Mouse (Mus musculus): ENCODE data around the gene Adi1. TPM values are rescaled to one million over a fixed set of nuclear protein-coding genes. Genes with fewer than 3 reads are reported as not detected.
A peak's percentile ranks its signal among the peaks of the same experiment; 100 is the strongest.

Gene Adi1
- polyA plus RNA-seq, 1 experiment from 2014 or later: 43.8 TPM

DNA sequence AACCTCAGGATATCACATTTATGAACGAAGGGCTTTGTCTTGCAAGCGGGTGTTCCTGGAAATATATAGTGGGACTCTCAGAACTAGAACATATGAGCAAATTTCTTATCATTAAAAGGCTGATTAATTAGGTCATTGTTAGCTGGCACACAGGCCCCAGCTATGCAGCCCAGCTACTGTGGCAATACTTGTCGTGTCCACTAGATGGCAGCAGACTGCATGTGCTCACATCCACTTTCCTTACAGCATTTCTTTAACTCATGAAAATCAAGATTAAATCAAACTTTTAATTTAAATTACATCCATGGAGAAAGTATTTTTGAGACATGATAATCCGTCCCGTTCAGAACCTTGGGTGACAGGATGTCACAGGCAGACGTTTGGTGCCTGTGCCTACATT is 24.6 kb downstream of the Adi1 start:
- Histone ChIP-seq H3K27me3 (ENCODE audit: control insufficient read depth, insufficient read depth, low read length) (no peaks in the 10 kb centered on the region), H3K27ac (ENCODE audit: low read depth, low read length) (no peak overlapping the region), H3K9me3 (ENCODE audit: control insufficient read depth, low read length) (no peaks in the 10 kb centered on the region), H3K9ac (ENCODE audit: low read length) (peak overlapping the region; percentile 2; the same call in 1 of the 2 replicates), H3K36me3 (ENCODE audit: control insufficient read depth, insufficient read depth, low read length) (no peaks in the 10 kb centered on the region), H3K4me1 (ENCODE audit: control insufficient read depth, insufficient read depth, low read length) (peaks cover 6% of the 10 kb centered on the region; the same call in 1 of the 2 replicates), H3K4me3 (ENCODE audit: low read depth, low read length) (no peak overlapping the region), H3K4me2 (ENCODE audit: low read depth) (no peak overlapping the region)
- WGBS: 10% methylated on average over 6 of the region's 6 CpGs
- ATAC-seq (ENCODE audit: insufficient read depth, low FRiP score, low TSS enrichment) (0 out of 2 replicates have a peak, but pooled peaks have one; percentile 7), DNase-seq (ENCODE audit: low spot score) (peak; percentile 68)

DNA sequence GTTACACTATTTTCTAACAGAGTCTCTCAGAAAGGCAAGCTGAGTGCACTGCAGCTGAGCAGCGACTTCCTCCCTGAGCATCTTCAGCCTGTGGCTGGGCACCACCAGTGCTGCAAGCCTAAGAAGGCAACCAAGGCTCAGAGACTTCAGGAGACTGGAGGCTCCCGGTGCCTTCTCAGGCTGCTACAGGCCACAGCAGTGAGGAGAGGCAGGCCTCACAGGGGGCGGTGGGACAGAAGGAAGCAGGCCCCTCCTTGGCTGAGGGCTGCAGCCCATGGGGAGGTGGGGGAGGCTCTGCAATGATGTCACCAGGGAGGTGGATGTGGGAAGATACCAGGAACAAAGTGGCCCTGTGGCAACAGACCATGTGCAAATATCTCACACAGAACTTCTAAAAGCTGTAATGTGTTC is 25.1 kb downstream of the Adi1 start:
- Histone ChIP-seq H3K36me3 (ENCODE audit: control insufficient read depth, insufficient read depth, low read length) (no peaks in the 10 kb centered on the region), H3K27me3 (ENCODE audit: control insufficient read depth, insufficient read depth, low read length) (no peaks in the 10 kb centered on the region), H3K27ac (ENCODE audit: low read depth, low read length) (no peak overlapping the region), H3K4me3 (ENCODE audit: low read depth, low read length) (no peak overlapping the region), H3K4me1 (ENCODE audit: control insufficient read depth, insufficient read depth, low read length) (peaks cover 10% of the 10 kb centered on the region; the same call in 1 of the 2 replicates), H3K4me2 (ENCODE audit: low read depth) (no peak overlapping the region), H3K9ac (ENCODE audit: low read length) (peak overlapping the region; percentile 2; the same call in 1 of the 2 replicates), H3K9me3 (ENCODE audit: control insufficient read depth, low read length) (no peaks in the 10 kb centered on the region)
- 32% methylated on average over 3 of the region's 3 CpGs for WGBS
- DNase-seq (ENCODE audit: low spot score) (peak; percentile 35), ATAC-seq (ENCODE audit: insufficient read depth, low FRiP score, low TSS enrichment) (peak; percentile 36; the same call in 1 of the 2 replicates)

DNA sequence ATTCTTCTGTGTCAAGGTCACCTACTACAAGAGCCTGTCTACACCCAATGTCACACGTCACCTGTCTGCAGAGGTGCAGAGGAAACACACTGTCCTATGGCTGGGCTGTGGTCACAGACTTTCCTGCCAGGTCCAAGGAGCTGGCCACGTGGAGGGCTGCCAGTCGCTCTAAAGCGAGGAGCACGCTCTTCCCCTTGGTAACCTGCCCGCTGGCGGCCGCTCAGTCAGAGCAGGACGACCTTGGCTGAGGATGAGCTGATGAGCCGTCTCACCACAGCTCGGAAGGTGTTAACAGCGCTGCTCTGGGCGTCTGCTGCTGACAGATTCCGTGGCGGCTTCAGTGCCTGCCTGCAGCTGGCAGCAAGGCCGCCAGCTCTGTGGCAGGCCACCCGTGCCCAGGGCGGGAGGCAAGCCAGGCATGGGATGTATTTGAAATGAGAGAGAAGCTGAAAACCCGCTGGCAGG is 25.6 kb downstream of the Adi1 start:
- no peak overlapping the region for H3K9ac ChIP-seq (ENCODE audit: low read length)

DNA sequence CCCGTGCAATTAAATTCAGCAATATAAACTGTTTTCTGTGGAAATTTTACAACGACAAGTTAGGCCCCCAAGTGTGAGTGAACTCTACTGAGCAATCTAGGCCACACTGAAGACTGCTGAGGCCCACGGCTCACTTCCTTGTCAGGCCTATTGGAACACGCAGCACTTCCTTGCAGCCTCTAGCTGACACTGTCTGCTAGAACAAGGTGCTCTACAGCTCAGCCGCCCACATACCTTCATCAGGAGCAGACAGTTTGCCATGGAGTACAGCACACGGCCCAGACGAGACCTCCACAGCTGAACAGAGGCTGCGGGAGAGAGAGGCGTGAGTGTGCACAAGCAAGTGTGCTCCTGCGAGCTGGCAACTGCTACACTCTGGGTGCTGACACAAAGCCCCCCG is 26.3 kb downstream of the Adi1 start:
- H3K9me3 ChIP-seq (ENCODE audit: control insufficient read depth, low read length): no peaks in the 10 kb centered on the region
- H3K4me1 ChIP-seq (ENCODE audit: control insufficient read depth, insufficient read depth, low read length): peaks cover 10% of the 10 kb centered on the region; the same call in 1 of the 2 replicates
- ATAC-seq (ENCODE audit: insufficient read depth, low FRiP score, low TSS enrichment) (no peak), DNase-seq (ENCODE audit: low spot score) (no peak)
- 87% methylated on average over 11 of the region's 11 CpGs for WGBS
- no peak overlapping the region for H3K27ac ChIP-seq (ENCODE audit: low read depth, low read length)
- H3K4me2 ChIP-seq (ENCODE audit: low read depth): no peak overlapping the region
- H3K36me3 ChIP-seq (ENCODE audit: control insufficient read depth, insufficient read depth, low read length): no peaks in the 10 kb centered on the region
- no peak overlapping the region for H3K9ac ChIP-seq (ENCODE audit: low read length)
- no peak overlapping the region for H3K4me3 ChIP-seq (ENCODE audit: low read depth, low read length)
- H3K27me3 ChIP-seq (ENCODE audit: control insufficient read depth, insufficient read depth, low read length): no peaks in the 10 kb centered on the region

More for the DNA sequence above, 25.6 kb downstream of the Adi1 start:
- Histone ChIP-seq H3K4me2 (ENCODE audit: low read depth) (no peak overlapping the region), H3K9me3 (ENCODE audit: control insufficient read depth, low read length) (no peaks in the 10 kb centered on the region), H3K4me3 (ENCODE audit: low read depth, low read length) (no peak overlapping the region), H3K4me1 (ENCODE audit: control insufficient read depth, insufficient read depth, low read length) (peaks cover 10% of the 10 kb centered on the region; the same call in 1 of the 2 replicates), H3K36me3 (ENCODE audit: control insufficient read depth, insufficient read depth, low read length) (no peaks in the 10 kb centered on the region), H3K27ac (ENCODE audit: low read depth, low read length) (no peak overlapping the region), H3K27me3 (ENCODE audit: control insufficient read depth, insufficient read depth, low read length) (no peaks in the 10 kb centered on the region)
- 82% methylated on average over 19 of the region's 19 CpGs for WGBS
- ATAC-seq (ENCODE audit: insufficient read depth, low FRiP score, low TSS enrichment) (no peak), DNase-seq (ENCODE audit: low spot score) (no peak)

DNA sequence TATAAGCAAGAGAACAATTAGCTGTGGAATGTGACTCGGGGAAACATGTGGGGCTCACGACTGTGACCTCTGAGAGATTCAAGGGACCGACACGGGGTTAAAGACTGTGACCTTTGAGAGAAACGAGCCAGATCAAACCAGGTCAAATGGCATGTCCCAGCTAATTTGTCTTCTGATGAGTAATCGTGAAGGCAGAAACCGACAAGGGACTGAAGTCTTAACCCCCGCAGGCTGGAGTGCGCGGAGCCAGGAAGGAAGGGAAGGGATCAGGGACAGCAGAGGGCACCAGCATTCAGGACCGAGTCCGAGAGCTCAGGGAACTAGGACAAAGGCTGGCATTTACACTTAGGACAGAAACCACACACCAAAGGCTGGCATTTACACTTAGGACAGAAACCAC is 29.4 kb downstream of the Adi1 start:
- peaks cover 10% of the 10 kb centered on the region; the same call in 1 of the 2 replicates for H3K4me1 ChIP-seq (ENCODE audit: control insufficient read depth, insufficient read depth, low read length)
- H3K27me3 ChIP-seq (ENCODE audit: control insufficient read depth, insufficient read depth, low read length): no peaks in the 10 kb centered on the region
- 2% methylated on average over 12 of the region's 12 CpGs for WGBS
- H3K9ac ChIP-seq (ENCODE audit: low read length): peak overlapping the region; percentile 3; the same call in 1 of the 2 replicates
- DNase-seq (ENCODE audit: low spot score) (peak; percentile 47), ATAC-seq (ENCODE audit: insufficient read depth, low FRiP score, low TSS enrichment) (no peak)
- no peaks in the 10 kb centered on the region for H3K9me3 ChIP-seq (ENCODE audit: control insufficient read depth, low read length)
- H3K36me3 ChIP-seq (ENCODE audit: control insufficient read depth, insufficient read depth, low read length): no peaks in the 10 kb centered on the region
- H3K4me2 ChIP-seq (ENCODE audit: low read depth): no peak overlapping the region
- no peak overlapping the region for H3K27ac ChIP-seq (ENCODE audit: low read depth, low read length)
- no peak overlapping the region for H3K4me3 ChIP-seq (ENCODE audit: low read depth, low read length)

DNA sequence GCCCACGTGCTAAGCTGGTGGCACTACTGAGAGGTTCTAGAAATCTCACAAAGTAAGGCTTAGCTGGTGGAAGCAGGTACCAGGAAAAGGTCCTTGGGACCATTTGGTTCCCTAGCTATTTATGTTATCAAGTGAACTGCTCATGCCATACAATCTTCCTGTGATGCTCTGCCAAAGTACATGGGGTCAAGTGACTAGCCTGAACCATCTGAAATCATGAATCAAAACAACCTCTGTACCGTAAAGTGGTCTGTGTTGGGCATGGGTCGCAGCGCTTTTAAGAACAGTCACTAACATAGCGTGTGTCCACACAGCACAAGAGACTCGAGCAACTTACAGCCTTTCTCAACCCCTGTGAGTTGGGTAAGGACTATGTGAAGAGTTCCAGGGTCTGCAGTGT is 30.2 kb downstream of the Adi1 start:
- H3K4me3 ChIP-seq (ENCODE audit: low read depth, low read length): no peak overlapping the region
- no peaks in the 10 kb centered on the region; the same call in 1 of the 2 replicates for H3K36me3 ChIP-seq (ENCODE audit: control insufficient read depth, insufficient read depth, low read length)
- 86% methylated on average over 6 of the region's 6 CpGs for WGBS
- H3K4me2 ChIP-seq (ENCODE audit: low read depth): no peak overlapping the region
- ATAC-seq (ENCODE audit: insufficient read depth, low FRiP score, low TSS enrichment): no peak
- H3K9ac ChIP-seq (ENCODE audit: low read length): no peak overlapping the region
- H3K9me3 ChIP-seq (ENCODE audit: control insufficient read depth, low read length): no peaks in the 10 kb centered on the region
- no peak overlapping the region for H3K27ac ChIP-seq (ENCODE audit: low read depth, low read length)
- no peaks in the 10 kb centered on the region for H3K27me3 ChIP-seq (ENCODE audit: control insufficient read depth, insufficient read depth, low read length)
- DNase-seq (ENCODE audit: low spot score): no peak
- peaks cover 10% of the 10 kb centered on the region; the same call in 1 of the 2 replicates for H3K4me1 ChIP-seq (ENCODE audit: control insufficient read depth, insufficient read depth, low read length)

DNA sequence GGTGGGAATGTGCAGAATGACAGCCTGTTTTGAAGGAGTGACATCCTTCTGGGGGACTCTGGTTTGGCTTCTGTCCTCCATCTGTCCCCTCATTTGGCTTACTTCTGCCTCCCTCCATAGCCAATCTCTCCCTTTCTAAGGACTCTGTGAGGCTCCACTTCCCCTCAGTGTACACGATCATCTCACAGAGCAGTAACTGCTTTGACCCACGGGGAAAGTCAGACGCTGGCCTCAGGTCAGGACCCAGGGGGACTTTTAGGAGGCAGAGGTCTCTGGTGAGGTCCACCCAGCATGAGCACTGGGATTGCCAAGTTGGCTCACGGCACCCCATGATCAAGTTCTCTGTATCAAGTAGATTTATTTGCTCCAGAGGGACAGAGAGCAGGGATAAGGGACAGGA is 33.1 kb downstream of the Adi1 start:
- DNase-seq (ENCODE audit: low spot score): no peak
- Histone ChIP-seq H3K4me2 (ENCODE audit: low read depth) (no peak overlapping the region), H3K9me3 (ENCODE audit: control insufficient read depth, low read length) (no peaks in the 10 kb centered on the region), H3K9ac (ENCODE audit: low read length) (no peak overlapping the region), H3K4me1 (ENCODE audit: control insufficient read depth, insufficient read depth, low read length) (peaks cover 10% of the 10 kb centered on the region; the same call in 1 of the 2 replicates), H3K27me3 (ENCODE audit: control insufficient read depth, insufficient read depth, low read length) (no peaks in the 10 kb centered on the region), H3K4me3 (ENCODE audit: low read depth, low read length) (no peak overlapping the region), H3K36me3 (ENCODE audit: control insufficient read depth, insufficient read depth, low read length) (no peaks in the 10 kb centered on the region; the same call in 1 of the 2 replicates), H3K27ac (ENCODE audit: low read depth, low read length) (no peak overlapping the region)
- ATAC-seq (ENCODE audit: insufficient read depth, low FRiP score, low TSS enrichment): no peak
- 79% methylated on average over 4 of the region's 4 CpGs for WGBS

DNA sequence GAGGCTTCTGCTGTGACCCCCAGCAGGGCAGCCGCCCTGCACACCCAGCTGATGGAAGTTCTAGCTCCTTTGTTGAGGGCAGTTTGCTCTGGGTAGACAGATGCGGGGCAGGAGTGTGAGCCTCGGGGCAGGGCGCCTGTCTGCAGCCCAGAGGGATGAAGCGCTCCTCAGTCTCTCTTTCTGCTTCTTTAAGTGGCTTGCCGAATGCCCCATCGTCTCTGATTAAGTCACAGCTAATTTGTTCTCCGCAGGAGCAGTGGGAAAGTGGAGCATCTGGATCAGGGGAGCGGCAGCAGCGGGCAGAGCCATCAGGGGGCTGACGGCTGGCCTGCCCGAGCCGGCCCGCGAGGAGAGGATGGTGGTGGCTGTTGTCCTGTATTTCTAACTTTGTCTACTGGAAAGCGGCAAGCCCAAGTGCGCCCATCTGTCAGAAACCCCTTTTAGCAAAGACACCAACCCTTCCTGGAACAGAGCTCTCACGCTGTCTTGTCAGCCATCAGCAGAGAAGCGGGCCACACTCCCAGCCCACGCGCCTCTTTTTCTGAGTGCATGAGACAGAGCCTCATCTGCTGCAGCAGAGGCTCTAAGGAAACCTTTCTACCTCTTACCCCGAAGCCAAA is 35.6 kb downstream of the Adi1 start:
- no peak overlapping the region for H3K27ac ChIP-seq (ENCODE audit: low read depth, low read length)
- no peak for ATAC-seq (ENCODE audit: insufficient read depth, low FRiP score, low TSS enrichment)
- WGBS: 79% methylated on average over 22 of the region's 22 CpGs
- H3K9ac ChIP-seq (ENCODE audit: low read length): no peak overlapping the region
- H3K4me2 ChIP-seq (ENCODE audit: low read depth): no peak overlapping the region
- DNase-seq (ENCODE audit: low spot score): peak; percentile 34
- H3K27me3 ChIP-seq (ENCODE audit: control insufficient read depth, insufficient read depth, low read length): no peaks in the 10 kb centered on the region
- H3K4me1 ChIP-seq (ENCODE audit: control insufficient read depth, insufficient read depth, low read length): no peaks in the 10 kb centered on the region
- no peaks in the 10 kb centered on the region; the same call in 1 of the 2 replicates for H3K36me3 ChIP-seq (ENCODE audit: control insufficient read depth, insufficient read depth, low read length)
- H3K9me3 ChIP-seq (ENCODE audit: control insufficient read depth, low read length): no peaks in the 10 kb centered on the region
- H3K4me3 ChIP-seq (ENCODE audit: low read depth, low read length): no peak overlapping the region
